Mouse (Mus musculus) WW6 (cell line): ENCODE measurements around the gene Gm20388.

ENCODE experiments used
- DNase-seq: peaks from one replicate; pipeline ENCODE4 v3.0.0-alpha.2; 2013; ENCODE audit warnings: low read depth, low spot score

Gm20388 gene

DNA sequence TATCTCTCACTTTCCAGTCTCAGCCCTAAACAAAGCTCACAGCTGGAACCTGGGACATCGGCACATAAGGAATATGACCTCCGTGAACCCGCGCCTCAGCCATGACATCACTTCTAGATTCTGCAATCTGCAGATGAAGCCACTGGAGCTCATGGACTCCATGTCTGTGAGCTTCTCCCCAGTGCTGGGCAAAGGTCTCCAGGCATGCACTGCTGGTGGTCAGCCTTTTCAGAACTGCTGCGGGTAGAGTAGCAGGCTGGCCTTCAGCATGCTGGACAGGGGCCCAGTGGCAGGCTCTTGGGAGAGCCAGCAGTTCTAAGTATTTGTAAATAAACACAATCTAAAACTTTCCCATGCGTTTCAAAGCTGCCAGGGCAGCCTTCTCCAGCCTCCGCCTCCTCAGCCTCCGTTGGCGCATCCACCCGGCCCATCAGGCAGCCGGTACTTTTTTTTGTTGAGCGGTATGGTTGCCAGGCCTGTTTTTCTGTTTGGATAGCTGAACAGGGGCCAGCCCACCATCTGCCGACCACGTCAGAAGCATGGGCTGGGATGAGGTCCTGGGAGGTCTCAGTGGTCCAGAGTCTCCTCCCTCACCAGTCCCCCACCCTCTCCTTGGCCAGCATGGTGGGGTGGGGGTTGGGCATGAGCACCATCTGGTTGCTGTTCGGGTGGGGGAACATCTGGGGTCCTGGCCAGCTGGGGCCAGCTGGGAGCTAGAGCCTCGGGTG lies 2729.0 kb downstream of the Gm20388 start:
- DNase-seq, result no peak

- DNase-seq, result no peak
Measured at GRCm38 (mm10) chr8:122640825-122641224, 2730.2 kb downstream of the Gm20388 start.

DNA sequence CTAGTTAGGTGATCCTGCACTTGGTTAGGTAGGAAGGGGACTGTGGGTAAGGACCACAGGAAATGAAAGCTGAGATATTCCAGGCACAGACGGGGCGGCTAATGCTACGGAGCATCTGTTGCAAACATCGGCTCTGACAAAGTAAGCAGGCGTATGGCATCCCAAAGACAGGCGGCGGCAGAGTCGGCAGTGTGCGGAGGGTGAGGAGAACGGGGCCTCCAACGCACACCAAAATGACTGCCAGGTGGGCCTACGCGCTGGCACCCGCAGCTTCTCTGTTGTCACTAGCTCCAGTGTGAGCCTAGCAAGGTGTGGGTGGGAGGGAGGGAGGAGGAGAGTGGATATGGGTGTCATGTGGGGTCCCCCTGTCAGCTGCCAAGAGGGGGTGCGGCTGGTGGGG lies 2730.8 kb downstream of the Gm20388 start:
- no peak for DNase-seq

GRCm38 (mm10) chr8:122642071-122642470 lies 2731.4 kb downstream of the Gm20388 start:
- DNase-seq, result no peak

GRCm38 (mm10) chr8:122644175-122644954 lies 2733.7 kb downstream of the Gm20388 start:
- no peak for DNase-seq

GRCm38 (mm10) chr8:122646337-122646736 lies 2735.7 kb downstream of the Gm20388 start:
- DNase-seq, result no peak

DNA sequence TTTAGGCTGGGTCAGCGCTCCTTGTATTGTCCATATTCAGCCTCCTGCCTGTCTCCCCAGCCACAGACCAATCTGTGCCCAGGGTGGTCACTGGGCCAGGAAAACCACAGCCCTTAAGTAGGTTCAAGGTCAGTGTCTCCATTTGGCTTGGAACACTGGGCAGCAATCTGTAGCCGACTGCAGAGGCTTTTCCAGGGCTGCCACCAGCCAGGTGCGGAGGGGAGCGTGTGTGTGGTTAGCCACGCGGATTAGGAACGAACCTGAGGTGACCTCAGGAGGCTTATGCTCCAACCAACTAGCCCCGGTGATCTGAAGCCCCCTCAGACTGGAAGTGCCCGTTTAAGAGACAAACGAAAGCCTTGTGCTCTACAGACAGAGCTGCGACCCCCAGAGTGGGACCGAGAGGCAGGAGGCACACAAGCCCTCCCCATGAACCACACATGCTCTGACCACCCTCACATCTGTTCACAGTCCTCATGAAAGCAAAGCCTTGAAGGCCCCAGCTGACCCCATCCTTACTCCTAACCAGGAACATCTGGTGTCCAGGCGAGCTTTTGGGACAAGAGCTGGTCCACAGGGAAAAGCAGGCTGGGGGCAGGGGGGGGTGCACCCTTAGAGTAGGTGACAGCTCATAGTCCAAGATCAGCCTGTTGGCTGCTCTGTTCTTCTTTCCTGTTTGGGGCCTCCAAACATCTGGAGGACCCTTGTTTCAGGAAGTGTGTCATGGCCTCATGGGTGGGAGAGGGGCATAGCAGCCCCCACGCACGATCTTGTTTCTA lies 2737.7 kb downstream of the Gm20388 start:
- no peak for DNase-seq

GRCm38 (mm10) chr8:122651326-122651921 lies 2740.8 kb downstream of the Gm20388 start:
- no peak for DNase-seq

GRCm38 (mm10) chr8:122652643-122653042 lies 2742.0 kb downstream of the Gm20388 start:
- DNase-seq, result no peak

GRCm38 (mm10) chr8:122654768-122655167 lies 2744.1 kb downstream of the Gm20388 start:
- no peak for DNase-seq

DNA sequence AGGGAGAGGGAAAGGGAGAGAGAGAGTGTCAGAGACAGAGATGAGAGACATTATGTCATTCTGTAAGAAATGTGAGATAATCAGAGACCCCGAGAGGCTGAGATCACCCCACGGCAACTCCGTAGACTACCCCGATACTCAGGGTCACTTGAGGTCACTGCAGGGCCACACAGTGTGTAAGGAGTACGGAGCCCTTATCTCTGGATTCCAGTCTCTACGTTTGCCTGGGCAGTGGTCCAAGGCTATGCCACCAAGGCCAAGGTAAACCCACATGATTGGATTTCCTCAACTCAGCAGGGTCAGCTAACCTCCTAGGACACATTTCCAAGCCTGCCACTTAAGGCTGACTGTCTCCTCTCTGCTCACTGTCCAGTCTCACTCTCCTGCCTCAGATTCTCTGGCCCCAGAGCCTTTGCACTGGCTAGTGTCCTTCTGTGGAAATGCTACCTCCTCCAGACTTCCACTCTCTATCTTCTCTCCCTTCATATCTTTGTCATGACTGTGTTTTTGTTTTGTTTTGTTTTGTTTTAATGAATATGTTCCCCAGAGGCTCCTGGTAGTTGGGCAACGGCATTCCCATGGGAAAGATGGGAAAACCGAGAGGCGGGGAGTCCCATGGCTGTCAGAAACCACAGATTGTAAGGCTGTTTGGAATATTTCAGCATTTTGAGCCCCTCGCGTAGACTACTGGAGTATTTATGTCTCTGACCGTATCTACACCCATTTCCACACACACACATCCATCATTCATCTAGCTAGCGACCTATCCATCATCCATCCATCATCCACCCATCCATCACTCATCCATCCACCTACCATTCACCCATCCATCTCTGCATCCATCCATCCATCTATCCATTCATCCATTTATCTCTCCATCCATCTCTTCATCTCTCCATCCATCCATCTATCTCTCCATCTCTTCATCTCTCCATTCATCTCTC lies 2745.7 kb downstream of the Gm20388 start:
- no peak for DNase-seq

DNA sequence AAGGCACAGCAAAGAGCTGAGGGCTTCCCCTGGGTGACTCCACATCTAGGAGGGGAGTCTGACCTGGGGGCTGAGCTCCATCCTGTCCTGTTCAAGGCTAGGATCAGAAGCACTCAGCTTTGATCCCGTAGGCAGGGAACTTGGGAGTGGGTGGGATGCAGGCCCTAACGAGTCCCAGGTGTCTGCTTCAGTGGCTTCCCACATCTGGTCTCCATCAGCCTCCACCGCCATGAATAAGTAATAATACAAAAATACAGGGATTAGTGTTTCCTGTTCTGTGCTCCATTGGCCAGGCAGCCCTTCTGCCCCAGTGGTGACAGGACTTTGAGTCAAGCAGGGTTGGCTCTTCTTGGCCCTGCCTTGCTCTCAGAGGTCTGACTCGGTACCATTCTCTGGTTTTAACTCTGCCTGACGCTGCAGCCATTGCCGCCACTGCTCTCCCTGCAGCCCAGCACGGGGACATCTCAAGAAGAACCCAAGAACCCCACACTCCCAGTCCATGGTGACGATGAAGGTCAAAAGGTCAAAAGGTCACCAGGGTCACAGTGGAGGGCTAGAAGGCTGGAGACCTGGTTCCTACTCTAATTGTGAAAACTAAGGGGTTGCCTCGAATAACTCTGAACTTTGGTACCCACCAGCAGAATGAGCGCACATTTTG lies 2747.6 kb downstream of the Gm20388 start:
- no peak for DNase-seq

GRCm38 (mm10) chr8:122658807-122659160 lies 2748.1 kb downstream of the Gm20388 start:
- DNase-seq, result no peak

- DNase-seq, result no peak
Measured at GRCm38 (mm10) chr8:122660022-122660421, 2749.4 kb downstream of the Gm20388 start.

DNA sequence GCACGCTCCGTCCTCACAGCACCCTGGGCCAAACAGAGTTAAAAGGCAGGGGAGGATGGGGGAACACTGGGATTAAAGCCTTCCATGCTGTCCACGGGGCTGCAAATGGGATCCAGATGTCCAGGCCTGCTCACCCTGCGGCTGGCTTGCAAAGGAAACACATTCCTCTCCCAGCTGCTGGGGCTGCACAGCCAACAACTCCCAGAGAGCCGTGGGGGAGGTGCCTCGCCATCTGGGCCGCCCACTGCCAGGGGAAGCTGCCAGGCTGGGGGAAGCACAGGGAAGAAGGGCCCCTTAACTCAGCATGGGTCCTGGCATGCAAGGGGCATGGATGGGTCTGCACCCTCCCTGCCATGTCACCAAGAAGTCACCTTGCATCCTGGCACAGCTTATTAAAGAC lies 2750.5 kb downstream of the Gm20388 start:
- no peak for DNase-seq

DNA sequence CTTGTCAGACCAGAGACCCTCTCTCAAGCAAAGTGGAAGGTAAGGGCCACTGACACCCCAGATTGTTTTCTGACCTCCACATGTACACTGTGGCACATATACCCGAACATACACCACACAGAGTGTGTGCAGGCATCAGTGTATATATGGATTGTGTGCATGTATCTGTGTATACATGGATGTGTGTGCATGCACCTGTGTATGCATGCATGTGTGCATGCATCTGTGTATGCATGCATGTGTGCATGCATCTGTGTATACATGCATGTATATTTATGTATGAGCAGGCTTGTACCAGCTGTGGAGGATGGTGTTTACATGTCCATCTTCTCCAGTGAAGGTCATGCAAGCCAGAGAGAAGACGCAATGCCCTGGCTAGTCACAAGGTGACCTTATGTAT lies 2751.3 kb downstream of the Gm20388 start:
- no peak for DNase-seq

GRCm38 (mm10) chr8:122663106-122663505 lies 2752.5 kb downstream of the Gm20388 start:
- DNase-seq, result no peak

DNA sequence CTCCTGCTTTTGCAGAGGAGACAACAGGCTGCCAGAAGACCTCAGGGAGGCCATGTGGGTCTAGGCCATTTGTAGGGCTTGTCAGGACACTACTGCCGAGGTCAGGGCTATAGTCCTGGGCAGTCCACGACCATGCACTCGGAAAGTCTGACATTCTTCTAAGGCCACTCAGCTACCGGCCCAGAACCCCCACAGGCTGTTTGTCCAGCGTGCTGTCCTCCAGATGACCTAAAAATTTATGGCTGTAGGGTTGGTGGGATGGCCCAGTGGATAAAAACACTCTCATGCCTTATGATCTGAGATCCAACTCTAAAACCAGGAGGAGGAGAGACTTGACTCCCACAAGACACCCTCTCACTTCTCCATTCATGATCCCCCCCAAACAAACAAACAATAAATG lies 2753.0 kb downstream of the Gm20388 start:
- no peak for DNase-seq

DNA sequence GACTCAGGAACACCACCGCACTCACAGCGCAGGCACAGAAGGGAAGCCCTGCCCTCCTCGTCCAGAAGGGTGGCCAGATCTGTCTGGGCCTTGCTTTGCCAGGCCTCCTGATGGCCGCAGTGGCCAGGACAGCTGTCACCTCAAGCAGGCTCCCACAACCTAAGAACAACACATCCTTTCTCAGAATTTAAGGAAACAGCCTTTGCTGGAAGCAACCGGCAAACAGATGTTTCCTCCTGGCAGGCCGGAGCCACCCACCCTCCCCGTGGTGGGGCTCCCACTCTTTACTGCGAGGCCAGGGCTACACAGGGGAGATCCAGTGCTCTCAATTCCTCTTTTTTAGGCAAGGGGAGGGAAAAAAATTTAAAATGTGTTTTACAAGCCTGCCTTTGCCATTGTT lies 2754.6 kb downstream of the Gm20388 start:
- DNase-seq, result no peak

- no peak for DNase-seq
Measured at GRCm38 (mm10) chr8:122665667-122666316, 2755.2 kb downstream of the Gm20388 start.
